Mouse (Mus musculus) regulatory T cell (primary cell): ENCODE results near the gene Chd9.
"Not testable (repeated sequence)": the region's sequence is repeated elsewhere in the genome, so short reads cannot be mapped to it uniquely, and the experiment has no call there.

ENCODE experiments used
- in situ Hi-C: fragments of 300-600 bp; cut with MboI, MseI; formaldehyde crosslinking; loops from one replicate; pipeline ENCODE4 v1.15.1; 2025; ENCODE audit warnings: high pct_unique_total_duplicates

Gene Chd9

GRCm38 (mm10) chr8:90904171-90904706 lies 76.1 kb downstream of the Chd9 start:
- in situ Hi-C loops: no loop called here

GRCm38 (mm10) chr8:90906922-90907321 lies 78.8 kb downstream of the Chd9 start:
- in situ Hi-C loops: no loop called here

GRCm38 (mm10) chr8:90907516-90907847 lies 79.3 kb downstream of the Chd9 start:
- in situ Hi-C loops: no loop called here

- in situ Hi-C loops: no loop called here
Observed at GRCm38 (mm10) chr8:90907848-90908551, 79.8 kb downstream of the Chd9 start.

GRCm38 (mm10) chr8:90908580-90909471 lies 80.7 kb downstream of the Chd9 start:
- in situ Hi-C loops: no loop called here

- in situ Hi-C loops: no loop called here
Observed at GRCm38 (mm10) chr8:90923158-90923905, 95.2 kb downstream of the Chd9 start.

GRCm38 (mm10) chr8:90928412-90928811 lies 100.3 kb downstream of the Chd9 start:
- in situ Hi-C loops: no loop called here

- in situ Hi-C loops: not testable (repeated sequence)
Observed at GRCm38 (mm10) chr8:90930125-90930524, 102.0 kb downstream of the Chd9 start.

GRCm38 (mm10) chr8:90932934-90933333 lies 104.8 kb downstream of the Chd9 start:
- in situ Hi-C loops: no loop called here

- in situ Hi-C loops: no loop called here
Observed at GRCm38 (mm10) chr8:90934786-90935185, 106.6 kb downstream of the Chd9 start.

- in situ Hi-C loops: no loop called here
Observed at GRCm38 (mm10) chr8:90936840-90937239, 108.7 kb downstream of the Chd9 start.

GRCm38 (mm10) chr8:90938352-90938930 lies 110.3 kb downstream of the Chd9 start:
- in situ Hi-C loops: no loop called here

- in situ Hi-C loops: no loop called here
Observed at GRCm38 (mm10) chr8:90939867-90940266, 111.7 kb downstream of the Chd9 start.

- in situ Hi-C loops: no loop called here
Observed at GRCm38 (mm10) chr8:90943770-90944169, 115.6 kb downstream of the Chd9 start.

- in situ Hi-C loops: no loop called here
Observed at GRCm38 (mm10) chr8:90954802-90955760, 126.9 kb downstream of the Chd9 start.

- in situ Hi-C loops: no loop called here
Observed at GRCm38 (mm10) chr8:90955761-90956136, 127.6 kb downstream of the Chd9 start.

- in situ Hi-C loops: no loop called here
Observed at GRCm38 (mm10) chr8:90956390-90956789, 128.2 kb downstream of the Chd9 start.

GRCm38 (mm10) chr8:90957711-90958110 lies 129.6 kb downstream of the Chd9 start:
- in situ Hi-C loops: no loop called here

GRCm38 (mm10) chr8:90959721-90960120 lies 131.6 kb downstream of the Chd9 start:
- in situ Hi-C loops: no loop called here

- in situ Hi-C loops: no loop called here
Observed at GRCm38 (mm10) chr8:90961603-90962002, 133.5 kb downstream of the Chd9 start.
